Mouse (Mus musculus): ENCODE data around the gene Gbx2.

GRCm38 (mm10) chr1:89929181-89929580 is 1.8 kb downstream of the Gbx2 start:
- TF ChIP-seq CTCF (IDR thresholded peaks at IDR 0.05; ENCODE audit: low read depth) (no peak), EP300 (IDR thresholded peaks at IDR 0.05; ENCODE audit: low read depth) (no peak)
